Mouse (Mus musculus): Measurements from ENCODE around the gene B3gnt6. TPM values are rescaled to one million over a fixed set of nuclear protein-coding genes. Genes with fewer than 3 reads are reported as not detected.

The B3gnt6 gene
- total RNA-seq, 2 experiments from 2014 or later = 0.20 to 3.2 TPM

DNA sequence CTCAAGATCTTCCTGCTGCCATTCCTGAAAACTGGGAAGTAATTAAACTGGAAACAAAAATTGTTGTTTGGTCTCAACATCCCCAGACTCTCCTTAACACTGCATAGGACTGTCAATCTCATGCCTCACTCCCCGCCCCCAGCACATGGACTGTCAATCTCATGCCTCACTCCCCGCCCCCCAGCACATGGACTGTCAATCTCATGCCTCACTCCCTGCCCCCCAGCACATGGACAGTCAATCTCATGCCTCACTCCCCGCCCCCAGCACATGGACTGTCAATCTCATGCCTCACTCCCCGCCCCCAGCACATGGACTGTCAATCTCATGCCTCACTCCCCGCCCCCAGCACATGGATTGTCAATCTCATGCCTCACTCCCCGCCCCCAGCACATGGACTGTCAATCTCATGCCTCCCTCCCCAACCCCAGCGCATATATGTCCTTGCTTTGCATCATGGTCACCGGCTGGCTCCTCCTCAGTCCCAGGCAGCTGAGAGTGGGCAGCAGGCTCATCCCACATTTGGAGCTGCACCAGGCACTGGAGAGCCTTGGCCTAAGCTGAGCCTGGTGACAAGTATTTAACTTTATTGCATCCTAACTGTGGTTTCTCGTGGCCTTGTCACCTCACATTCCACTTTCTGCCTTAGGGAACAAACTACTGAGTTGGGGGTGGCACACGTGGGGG lies 50.4 kb downstream of the B3gnt6 start:
- DNase-seq = peak in 1 of 2 experiments; percentile 42

DNA sequence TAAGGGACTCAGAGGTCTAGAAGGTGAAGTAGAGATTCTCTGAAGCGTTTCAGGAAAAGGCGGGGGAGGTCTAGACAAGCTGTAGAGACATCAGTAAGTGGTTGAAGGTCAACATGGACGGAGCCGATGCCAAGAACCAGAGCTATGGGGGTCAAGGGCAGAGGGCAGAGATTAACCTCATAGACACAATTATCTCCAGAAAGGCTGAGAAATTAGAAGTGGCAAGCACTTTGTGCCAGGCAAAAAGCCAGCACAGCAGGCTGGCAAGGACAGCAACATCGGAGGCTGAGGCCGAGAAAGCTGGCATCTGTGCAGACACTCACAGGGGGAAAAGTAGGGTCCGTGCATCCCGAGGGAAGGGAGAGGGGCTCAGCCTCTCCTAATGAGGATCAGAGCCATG lies 51.5 kb downstream of the B3gnt6 start:
- peak; percentile 65 to 74 for DNase-seq

DNA sequence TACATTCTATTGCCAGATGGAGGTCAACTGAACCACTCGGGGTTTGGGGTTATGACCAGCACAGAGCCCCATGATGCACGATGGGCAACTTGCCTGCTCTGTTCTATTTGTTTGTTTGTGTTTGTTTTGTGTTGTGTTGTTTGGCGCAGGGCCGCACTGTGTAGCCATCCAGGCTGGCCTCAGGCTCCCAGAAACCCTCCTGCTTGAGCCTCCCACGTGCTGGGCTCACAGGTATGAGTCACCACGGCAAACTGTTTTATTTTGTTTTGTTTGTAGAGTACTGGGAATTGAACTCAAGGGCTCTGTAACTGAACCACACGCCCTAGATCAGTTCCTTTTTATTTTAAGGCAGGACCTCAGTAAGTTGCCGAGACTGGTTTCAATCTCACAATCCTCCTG lies 52.8 kb downstream of the B3gnt6 start:
- peak in 1 of 2 experiments; percentile 35 for DNase-seq

- DNase-seq = peak in 1 of 2 experiments; percentile 58
Measured at GRCm38 (mm10) chr7:98145842-98146446, 53.3 kb downstream of the B3gnt6 start.

- DNase-seq = no peak
Measured at GRCm38 (mm10) chr7:98145402-98145801, 53.9 kb downstream of the B3gnt6 start, which contains the start of gene Omp. Gene Omp, minus strand, starts transcription at chr7:98145502.

DNA sequence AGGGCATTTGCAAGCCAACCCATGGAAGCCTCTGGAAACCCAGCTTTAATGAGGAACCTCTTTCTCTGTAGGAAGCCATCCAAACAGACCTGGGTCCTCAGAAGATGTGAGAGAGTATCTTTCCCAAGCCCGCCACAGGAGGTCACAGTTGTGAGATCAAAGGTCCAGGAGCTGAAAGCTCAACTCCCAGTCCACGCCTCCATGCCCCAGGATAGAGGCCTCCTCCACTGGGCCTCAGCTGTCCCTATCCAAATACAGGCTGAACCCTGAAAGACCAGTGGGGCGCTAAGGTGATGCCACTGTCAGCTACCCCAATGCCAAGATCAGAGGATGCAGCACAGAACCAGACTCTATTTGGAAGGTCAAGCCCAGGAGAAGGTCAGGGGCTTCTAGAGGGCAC lies 56.6 kb downstream of the B3gnt6 start:
- no peak for DNase-seq

Other genes with a start within 250 kb of the B3gnt6 start
- 100 to 1,000 TPM; 102 to 124 TPM for gene Myo7a, start 80.0 kb downstream of the B3gnt6 start, total RNA-seq (2021)
- 1 to 10 TPM in 1 of 2 experiments, under 1 TPM in 1; 0.20 to 3.1 TPM for gene Omp, start 54.0 kb downstream of the B3gnt6 start, total RNA-seq (2021)
- 1 to 10 TPM; 3.7 to 7.0 TPM for gene Capn5, start 21.2 kb downstream of the B3gnt6 start, total RNA-seq (2021)
- 10 to 100 TPM; 12.9 to 17.3 TPM for gene Acer3, start 121.7 kb upstream of the B3gnt6 start, total RNA-seq (2021)
- gene Tsku, start 161.8 kb upstream of the B3gnt6 start, total RNA-seq (2021) = 10 to 100 TPM; 19.8 to 23.4 TPM
- not detected for gene Gucy2d, start 240.9 kb upstream of the B3gnt6 start, total RNA-seq (2021)